Mouse (Mus musculus): ENCODE results near the gene Lonrf3.

Gene Lonrf3

GRCm38 (mm10) chrX:36328271-36329039 lies at the start of gene Lonrf3:
Gene Lonrf3 (plus strand): TSS chrX:36328353.
- peak; percentile 75 for DNase-seq

DNA sequence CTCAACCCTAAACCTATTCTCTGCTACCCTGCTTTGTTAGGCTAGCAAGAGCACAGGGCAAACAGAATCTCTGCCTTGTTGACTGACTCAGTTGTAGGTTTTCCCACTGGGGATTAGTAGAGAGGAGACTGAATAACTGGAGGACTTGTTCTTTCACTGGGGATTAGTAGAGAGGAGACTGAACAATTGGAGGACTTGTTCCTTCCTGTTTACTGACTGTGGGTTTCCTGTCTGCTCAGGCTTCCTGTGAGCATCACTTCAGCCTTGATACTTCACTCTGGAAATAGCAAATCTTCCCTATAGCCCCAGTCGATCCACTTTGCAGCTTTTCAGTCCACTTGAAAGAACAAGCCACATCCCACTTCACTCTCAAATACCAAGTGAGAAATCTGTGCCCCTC lies 49.4 kb upstream of the Lonrf3 start:
- DNase-seq, result no peak

- no peak for DNase-seq
Observed at GRCm38 (mm10) chrX:36311420-36311819, 16.7 kb upstream of the Lonrf3 start.

GRCm38 (mm10) chrX:36327491-36328255 lies 480 bp upstream of the Lonrf3 start:
- peak; percentile 29 for DNase-seq

DNA sequence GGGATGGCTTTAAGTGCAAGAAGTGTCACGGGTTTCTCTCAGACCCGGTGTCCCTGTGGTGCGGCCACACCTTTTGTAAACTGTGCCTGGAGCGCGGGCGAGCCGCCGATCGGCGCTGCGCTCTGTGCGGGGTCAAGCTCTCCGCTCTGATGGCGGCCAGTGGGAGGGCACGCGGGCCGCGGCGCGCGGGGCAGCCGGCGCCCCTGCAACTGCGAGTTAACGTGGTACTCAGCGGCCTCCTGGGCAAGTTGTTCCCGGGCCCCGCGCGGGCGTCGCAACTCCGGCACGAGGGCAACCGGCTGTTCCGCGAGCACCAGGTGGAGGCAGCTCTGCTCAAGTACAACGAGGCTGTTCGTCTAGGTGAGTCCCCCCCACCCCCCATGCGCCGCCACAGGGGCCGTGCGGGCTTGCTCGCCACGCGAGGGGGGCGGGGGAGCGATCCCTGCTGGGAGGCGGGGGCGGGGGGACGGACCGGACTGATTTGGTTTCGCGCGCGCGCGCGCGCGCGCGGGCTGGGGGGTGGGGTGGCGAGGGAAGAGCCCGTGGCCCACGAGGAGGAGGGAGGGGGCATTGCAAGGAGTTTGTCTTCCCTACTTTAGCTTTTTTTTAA lies 992 bp downstream of the Lonrf3 start:
- DNase-seq, result peak; percentile 12

- DNase-seq, result peak; percentile 25
Observed at GRCm38 (mm10) chrX:36329849-36330411, 1.8 kb downstream of the Lonrf3 start.

DNA sequence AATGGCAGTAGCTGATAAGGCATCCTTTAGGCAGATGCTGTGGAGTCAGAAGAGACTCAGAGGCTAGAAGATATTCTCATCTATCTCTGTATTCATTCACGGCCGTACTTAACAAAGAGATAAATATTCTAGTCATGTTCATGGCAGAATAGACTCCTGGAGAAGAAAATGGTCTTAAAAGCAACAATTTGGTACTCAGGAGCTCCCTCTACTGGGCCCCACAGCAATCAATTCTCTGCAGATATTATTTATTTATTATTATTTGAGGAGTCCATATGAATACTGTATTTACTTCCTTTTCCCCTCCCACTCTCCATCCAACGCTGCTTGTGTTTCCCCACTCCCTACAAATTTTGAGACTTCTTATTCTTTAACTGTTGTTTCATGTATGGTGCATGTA lies 24.3 kb downstream of the Lonrf3 start:
- DNase-seq, result peak; percentile 22

- DNase-seq, result no peak
Observed at GRCm38 (mm10) chrX:36385340-36385739, 57.2 kb downstream of the Lonrf3 start.

DNA sequence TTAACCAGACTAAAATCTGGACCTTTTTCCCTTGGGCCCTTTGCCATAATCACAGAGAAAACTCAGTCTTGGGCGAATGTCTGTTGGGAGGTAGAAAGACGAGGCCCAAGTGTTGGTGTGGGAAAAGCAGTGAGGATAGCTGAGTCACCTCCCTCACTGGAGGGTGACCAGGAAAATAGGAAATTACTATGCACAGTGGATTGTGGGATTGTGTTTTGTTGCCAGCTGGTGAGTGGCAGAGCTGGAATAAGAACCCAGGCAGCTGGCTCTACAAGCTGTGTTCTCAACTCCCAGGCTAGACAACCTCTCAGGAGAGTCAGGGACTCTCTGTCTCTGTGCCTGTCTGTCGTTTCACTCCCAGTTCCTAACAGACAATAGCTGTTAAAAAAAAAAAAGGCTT lies 61.8 kb downstream of the Lonrf3 start:
- no peak for DNase-seq

GRCm38 (mm10) chrX:36390503-36390902 lies 62.4 kb downstream of the Lonrf3 start:
- no peak for DNase-seq

GRCm38 (mm10) chrX:36392672-36393071 lies 64.5 kb downstream of the Lonrf3 start:
- DNase-seq, result no peak

GRCm38 (mm10) chrX:36393279-36393678 lies 65.1 kb downstream of the Lonrf3 start:
- peak; percentile 34 for DNase-seq

- no peak for DNase-seq
Observed at GRCm38 (mm10) chrX:36400980-36401379, 72.8 kb downstream of the Lonrf3 start, which contains the start of gene Gm6268. Gene Gm6268 (plus strand): TSS chrX:36401280.

DNA sequence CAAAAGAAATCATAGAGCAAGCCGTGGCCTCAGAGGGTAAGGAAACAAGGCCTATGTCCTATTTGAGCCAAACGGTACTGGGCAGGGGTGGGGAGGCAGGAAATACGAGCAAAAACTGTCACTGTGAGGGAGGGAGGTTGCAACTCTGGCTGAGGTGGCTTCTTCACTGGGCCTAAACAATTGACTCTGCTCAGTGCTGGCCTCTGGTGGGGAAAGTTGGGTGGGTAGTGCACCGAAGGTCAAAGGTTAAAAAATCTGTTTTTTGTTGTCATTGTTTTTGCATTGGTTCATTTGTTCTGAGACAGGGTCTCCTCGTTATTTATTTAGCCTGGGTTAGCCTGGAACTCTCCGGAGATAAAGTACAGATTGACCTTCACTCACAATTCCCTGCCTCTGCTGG lies 74.2 kb downstream of the Lonrf3 start:
- DNase-seq, result peak; percentile 2

All from embryo, embryonic 11 days (tissue).